Mouse (Mus musculus): ENCODE results near the gene Fermt2. TPM values are rescaled to one million over a fixed set of nuclear protein-coding genes. Genes with fewer than 3 reads are reported as not detected.

Fermt2 gene
- polyA plus RNA-seq, 1 experiment from 2014 or later = 147 TPM

DNA sequence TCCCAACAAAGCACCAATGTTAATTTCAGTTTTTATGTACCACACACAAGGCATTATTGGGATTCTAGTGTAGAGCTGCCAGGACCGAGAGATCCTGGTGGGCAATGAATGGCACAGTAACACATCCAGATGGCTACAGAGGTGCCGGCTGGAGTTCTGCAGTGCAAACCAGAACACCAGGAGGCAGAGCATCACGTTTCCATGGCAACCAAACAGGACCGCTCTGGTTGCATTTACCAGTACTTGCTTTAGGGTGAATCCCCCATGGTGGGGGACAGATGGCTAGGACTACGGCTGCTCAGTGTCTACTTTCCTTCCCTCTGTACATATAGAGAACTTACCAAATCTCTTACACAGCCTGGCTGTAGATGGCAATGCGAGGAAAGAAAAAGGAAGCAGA, 67.5 kb downstream of the Fermt2 start:
- H3K4me2 ChIP-seq (replicated peaks; ENCODE audit: low read depth, low read length) = no peak overlapping the region
- no peaks in the 10 kb centered on the region for H3K27me3 ChIP-seq (ENCODE audit: control insufficient read depth, insufficient read depth, low read length)
- peaks cover 80% of the 10 kb centered on the region for H3K36me3 ChIP-seq (ENCODE audit: control insufficient read depth, insufficient read depth, low read length)
- no peak overlapping the region for H3K4me3 ChIP-seq (ENCODE audit: low read length)
- 65% methylated on average over 6 of the region's 6 CpGs for WGBS
- H3K9me3 ChIP-seq (ENCODE audit: control insufficient read depth, low read length) = no peaks in the 10 kb centered on the region
- no peak for ATAC-seq (ENCODE audit: low FRiP score, low TSS enrichment)
- H3K27ac ChIP-seq (ENCODE audit: low read depth, low read length) = no peak overlapping the region
- H3K4me1 ChIP-seq (ENCODE audit: control insufficient read depth, insufficient read depth, low read length) = peaks cover 17% of the 10 kb centered on the region
- H3K9ac ChIP-seq (ENCODE audit: low read depth, low read length) = no peak overlapping the region

DNA sequence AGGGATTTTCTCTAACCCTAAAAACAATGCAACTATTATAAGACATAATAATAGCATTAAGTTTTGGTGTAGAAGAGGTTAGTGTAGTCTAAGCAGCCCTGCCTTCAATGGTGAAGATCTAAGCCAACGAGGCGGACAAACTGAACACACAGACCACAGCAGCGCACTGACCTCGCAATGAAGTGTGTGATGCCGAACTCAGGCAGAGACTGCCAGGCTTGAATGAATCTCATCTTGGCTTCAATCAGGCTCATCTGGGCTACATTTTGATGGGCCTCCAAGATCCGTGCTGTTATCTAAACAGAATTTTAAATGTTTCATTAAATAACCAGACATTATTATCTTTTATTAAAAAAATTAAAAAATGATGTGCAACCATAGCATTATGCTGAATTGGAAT, 68.0 kb downstream of the Fermt2 start:
- Histone ChIP-seq H3K4me1 (ENCODE audit: control insufficient read depth, insufficient read depth, low read length) (peaks cover 17% of the 10 kb centered on the region), H3K4me3 (ENCODE audit: low read length) (no peak overlapping the region), H3K9ac (ENCODE audit: low read depth, low read length) (no peak overlapping the region), H3K27me3 (ENCODE audit: control insufficient read depth, insufficient read depth, low read length) (no peaks in the 10 kb centered on the region), H3K36me3 (ENCODE audit: control insufficient read depth, insufficient read depth, low read length) (peaks cover 76% of the 10 kb centered on the region), H3K27ac (ENCODE audit: low read depth, low read length) (no peak overlapping the region), H3K4me2 (replicated peaks; ENCODE audit: low read depth, low read length) (no peak overlapping the region), H3K9me3 (ENCODE audit: control insufficient read depth, low read length) (no peaks in the 10 kb centered on the region)
- 96% methylated on average over 6 of the region's 6 CpGs for WGBS
- no peak for ATAC-seq (ENCODE audit: low FRiP score, low TSS enrichment)

DNA sequence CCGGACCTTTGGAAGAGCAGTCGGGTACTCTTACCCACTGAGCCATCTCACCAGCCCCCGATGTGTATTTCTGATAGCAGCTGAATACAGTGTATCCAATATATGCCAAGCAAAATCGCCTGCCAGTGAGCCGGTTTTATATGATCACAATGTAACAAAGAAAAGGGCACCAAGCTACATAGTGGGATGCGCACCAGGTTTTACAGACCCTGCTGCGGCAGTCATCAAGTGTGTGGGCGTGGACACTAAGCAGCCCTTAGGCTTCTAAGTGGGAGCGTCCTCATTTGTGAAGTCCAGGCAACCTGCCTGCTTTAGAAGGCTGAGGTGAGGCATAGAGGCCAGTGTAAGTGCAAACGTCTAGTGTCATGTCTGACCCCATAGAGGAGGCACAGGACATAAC, 69.4 kb downstream of the Fermt2 start:
- 91% methylated on average over 10 of the region's 10 CpGs for whole genome bisulfite sequencing
- H3K4me3 ChIP-seq (ENCODE audit: low read length) = no peak overlapping the region

DNA sequence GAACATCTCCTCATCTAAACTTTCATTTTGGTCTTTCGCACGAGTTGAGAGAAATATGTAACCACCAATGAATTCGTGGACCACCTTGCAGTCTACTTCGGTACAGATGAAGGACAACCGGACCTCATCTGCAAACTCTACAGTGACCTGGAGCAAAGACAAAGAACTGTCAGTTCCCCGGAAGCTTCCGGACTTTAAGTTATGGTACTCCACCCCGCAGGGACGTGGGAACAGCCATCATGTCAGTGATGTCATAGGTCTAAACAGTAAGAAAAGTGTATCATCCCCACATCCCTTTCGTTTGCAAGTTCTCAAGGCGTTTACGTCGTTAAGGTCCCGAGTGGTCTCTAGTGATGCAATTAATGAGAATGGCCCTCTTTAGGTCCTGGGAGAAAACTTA, 70.0 kb downstream of the Fermt2 start:
- WGBS = 96% methylated on average over 14 of the region's 14 CpGs
- Histone ChIP-seq H3K4me2 (replicated peaks; ENCODE audit: low read depth, low read length) (no peak overlapping the region), H3K27me3 (ENCODE audit: control insufficient read depth, insufficient read depth, low read length) (no peaks in the 10 kb centered on the region), H3K9me3 (ENCODE audit: control insufficient read depth, low read length) (no peaks in the 10 kb centered on the region), H3K36me3 (ENCODE audit: control insufficient read depth, insufficient read depth, low read length) (peaks cover 59% of the 10 kb centered on the region), H3K27ac (ENCODE audit: low read depth, low read length) (no peak overlapping the region), H3K4me1 (ENCODE audit: control insufficient read depth, insufficient read depth, low read length) (peaks cover 27% of the 10 kb centered on the region), H3K9ac (ENCODE audit: low read depth, low read length) (no peak overlapping the region), H3K4me3 (ENCODE audit: low read length) (no peak overlapping the region)
- no peak for ATAC-seq (ENCODE audit: low FRiP score, low TSS enrichment)

More for the DNA sequence above, 69.4 kb downstream of the Fermt2 start:
- Histone ChIP-seq H3K9ac (ENCODE audit: low read depth, low read length) (no peak overlapping the region), H3K36me3 (ENCODE audit: control insufficient read depth, insufficient read depth, low read length) (peaks cover 63% of the 10 kb centered on the region), H3K9me3 (ENCODE audit: control insufficient read depth, low read length) (no peaks in the 10 kb centered on the region), H3K27me3 (ENCODE audit: control insufficient read depth, insufficient read depth, low read length) (no peaks in the 10 kb centered on the region), H3K4me2 (replicated peaks; ENCODE audit: low read depth, low read length) (no peak overlapping the region), H3K27ac (ENCODE audit: low read depth, low read length) (no peak overlapping the region), H3K4me1 (ENCODE audit: control insufficient read depth, insufficient read depth, low read length) (peaks cover 27% of the 10 kb centered on the region)
- no peak for ATAC-seq (ENCODE audit: low FRiP score, low TSS enrichment)

DNA sequence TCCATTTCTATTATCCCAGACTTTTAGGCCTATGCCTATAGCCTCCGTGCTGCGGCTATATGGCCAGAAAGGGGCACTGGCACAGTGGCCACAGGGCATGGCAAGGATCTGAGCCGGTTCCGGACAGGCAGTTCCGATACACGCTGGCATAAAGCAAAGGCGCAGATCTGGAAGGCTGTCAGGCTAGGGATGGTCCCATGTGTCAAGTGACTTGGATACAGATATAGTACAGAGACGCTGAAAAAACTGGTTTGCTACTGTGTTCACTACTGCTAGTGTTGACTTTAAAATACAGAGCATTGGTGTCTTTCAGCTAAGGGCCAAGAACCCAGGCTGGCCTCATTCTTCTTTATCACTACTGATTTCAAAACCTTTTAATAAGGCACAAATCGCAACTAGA, 72.9 kb downstream of the Fermt2 start:
- 87% methylated on average over 9 of the region's 9 CpGs for WGBS
- Histone ChIP-seq H3K4me1 (ENCODE audit: control insufficient read depth, insufficient read depth, low read length) (peaks cover 35% of the 10 kb centered on the region), H3K4me3 (ENCODE audit: low read length) (no peak overlapping the region), H3K36me3 (ENCODE audit: control insufficient read depth, insufficient read depth, low read length) (peaks cover 36% of the 10 kb centered on the region), H3K27ac (ENCODE audit: low read depth, low read length) (no peak overlapping the region; the same call in 1 of the 2 replicates), H3K9ac (ENCODE audit: low read depth, low read length) (no peak overlapping the region), H3K27me3 (ENCODE audit: control insufficient read depth, insufficient read depth, low read length) (no peaks in the 10 kb centered on the region), H3K4me2 (replicated peaks; ENCODE audit: low read depth, low read length) (no peak overlapping the region), H3K9me3 (ENCODE audit: control insufficient read depth, low read length) (no peaks in the 10 kb centered on the region)
- ATAC-seq (ENCODE audit: low FRiP score, low TSS enrichment) = no peak

DNA sequence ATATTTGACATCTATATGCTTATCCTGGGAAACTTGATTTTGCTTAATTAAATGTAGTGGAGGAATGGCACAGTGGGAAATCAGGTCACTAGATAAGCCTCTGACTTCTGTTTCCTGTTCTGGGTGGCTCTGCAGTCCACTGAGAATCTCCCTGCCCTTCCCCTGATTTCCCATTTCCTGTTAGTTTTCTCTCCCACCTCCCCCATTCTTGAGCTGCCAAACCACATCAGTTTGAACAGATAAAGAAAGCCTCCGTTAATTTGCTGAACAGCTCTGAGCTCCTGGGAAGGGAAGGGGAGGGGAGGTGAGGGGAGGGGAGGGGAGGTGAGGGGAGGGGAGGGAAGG, 73.4 kb downstream of the Fermt2 start:
- Histone ChIP-seq H3K4me1 (ENCODE audit: control insufficient read depth, insufficient read depth, low read length) (peaks cover 37% of the 10 kb centered on the region), H3K36me3 (ENCODE audit: control insufficient read depth, insufficient read depth, low read length) (peaks cover 31% of the 10 kb centered on the region), H3K9me3 (ENCODE audit: control insufficient read depth, low read length) (no peaks in the 10 kb centered on the region), H3K9ac (ENCODE audit: low read depth, low read length) (no peak overlapping the region), H3K4me2 (replicated peaks; ENCODE audit: low read depth, low read length) (no peak overlapping the region), H3K27me3 (ENCODE audit: control insufficient read depth, insufficient read depth, low read length) (no peaks in the 10 kb centered on the region), H3K27ac (ENCODE audit: low read depth, low read length) (peak overlapping the region; percentile 80), H3K4me3 (ENCODE audit: low read length) (no peak overlapping the region)
- WGBS = 30% methylated on average over 1 of the region's 1 CpGs
- no peak for ATAC-seq (ENCODE audit: low FRiP score, low TSS enrichment)

DNA sequence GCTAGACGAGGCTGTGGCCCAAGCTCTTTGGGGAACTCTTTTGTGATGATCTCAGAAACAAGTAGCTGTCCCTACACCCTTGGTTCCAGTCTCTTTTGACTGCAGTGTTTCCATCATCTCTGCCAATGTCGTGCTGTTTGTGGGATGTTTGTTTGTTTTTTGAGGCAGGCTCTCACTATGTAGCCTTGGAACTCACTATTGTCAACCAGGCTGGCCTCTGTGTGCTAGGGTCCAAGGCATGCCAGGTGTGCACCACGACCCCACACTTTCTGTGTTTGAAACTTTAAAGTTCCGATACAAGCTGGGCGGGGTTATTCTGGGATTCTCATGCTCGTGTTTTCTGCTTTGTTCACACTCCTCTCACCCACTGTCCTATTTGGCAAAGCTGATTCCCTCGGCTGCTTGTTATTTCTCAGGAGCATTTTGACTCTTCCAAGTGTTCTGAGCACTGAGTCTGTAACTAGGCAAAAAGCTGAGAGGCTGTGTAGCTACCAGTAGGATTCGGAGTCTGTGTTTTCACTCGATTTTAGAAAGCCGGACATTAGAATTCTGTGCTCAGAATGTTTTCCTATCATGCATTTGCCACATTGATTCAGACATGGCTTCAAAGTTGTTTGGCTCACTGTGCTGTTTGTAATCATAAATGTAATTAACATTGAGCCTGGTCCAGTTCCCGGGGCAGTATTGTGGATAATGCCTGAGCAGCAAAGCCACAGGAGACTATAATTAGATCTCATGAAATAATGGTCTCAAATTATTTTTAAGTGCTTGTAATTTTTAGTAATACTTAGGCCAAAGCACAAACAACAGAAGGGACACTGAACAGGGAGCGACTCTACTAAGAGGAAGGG, 74.0 kb downstream of the Fermt2 start:
- Histone ChIP-seq H3K27me3 (ENCODE audit: control insufficient read depth, insufficient read depth, low read length) (no peaks in the 10 kb centered on the region), H3K9ac (ENCODE audit: low read depth, low read length) (no peak overlapping the region), H3K36me3 (ENCODE audit: control insufficient read depth, insufficient read depth, low read length) (peaks cover 26% of the 10 kb centered on the region), H3K9me3 (ENCODE audit: control insufficient read depth, low read length) (no peaks in the 10 kb centered on the region), H3K4me3 (ENCODE audit: low read length) (no peak overlapping the region), H3K4me1 (ENCODE audit: control insufficient read depth, insufficient read depth, low read length) (peaks cover 42% of the 10 kb centered on the region), H3K4me2 (replicated peaks; ENCODE audit: low read depth, low read length) (no peak overlapping the region), H3K27ac (ENCODE audit: low read depth, low read length) (peak overlapping the region; percentile 80)
- no peak for ATAC-seq (ENCODE audit: low FRiP score, low TSS enrichment)
- 72% methylated on average over 12 of the region's 12 CpGs for WGBS

DNA sequence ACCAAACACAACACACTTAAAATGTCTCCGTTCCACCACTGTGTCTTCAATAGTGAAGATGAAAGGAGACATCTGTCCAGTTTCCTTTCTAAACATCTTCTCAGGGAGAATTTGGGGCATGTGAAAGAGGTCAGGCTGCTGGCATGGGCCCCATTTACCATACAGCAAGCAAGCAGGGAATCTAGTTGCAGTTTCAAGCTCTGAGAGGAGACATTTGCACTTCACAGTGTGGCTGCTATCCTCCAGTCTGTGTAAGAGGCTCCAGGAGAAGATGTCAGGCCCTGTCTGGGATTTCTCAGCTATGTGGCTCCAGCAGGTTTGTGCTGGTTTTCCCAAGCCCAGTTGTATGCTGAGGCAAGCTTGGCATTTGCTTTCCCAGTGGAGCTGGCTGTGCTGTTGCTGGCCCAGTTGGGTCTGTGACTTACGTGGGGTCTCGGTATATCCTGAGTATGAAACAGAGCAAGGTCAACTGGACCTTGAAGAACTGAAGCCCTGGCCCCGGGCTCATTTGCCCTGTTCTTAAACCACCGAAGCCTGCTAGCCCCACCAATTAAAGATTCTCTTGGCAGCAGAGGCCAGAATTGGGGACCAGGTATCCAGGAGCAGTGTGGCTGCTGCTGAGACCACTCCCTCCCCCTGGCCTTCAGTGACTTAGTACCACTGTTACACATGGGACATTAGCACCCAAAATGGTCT, 76.2 kb downstream of the Fermt2 start:
- 51% methylated on average over 5 of the region's 5 CpGs for WGBS
- Histone ChIP-seq H3K36me3 (ENCODE audit: control insufficient read depth, insufficient read depth, low read length) (peaks cover 11% of the 10 kb centered on the region), H3K9me3 (ENCODE audit: control insufficient read depth, low read length) (no peaks in the 10 kb centered on the region), H3K9ac (ENCODE audit: low read depth, low read length) (no peak overlapping the region), H3K4me3 (ENCODE audit: low read length) (no peak overlapping the region), H3K27ac (ENCODE audit: low read depth, low read length) (peak overlapping the region; percentile 88), H3K4me2 (replicated peaks; ENCODE audit: low read depth, low read length) (no peak overlapping the region), H3K4me1 (ENCODE audit: control insufficient read depth, insufficient read depth, low read length) (peaks cover 42% of the 10 kb centered on the region), H3K27me3 (ENCODE audit: control insufficient read depth, insufficient read depth, low read length) (no peaks in the 10 kb centered on the region)
- 0 out of 2 replicates have a peak, but pooled peaks have one; percentile 7 for ATAC-seq (ENCODE audit: low FRiP score, low TSS enrichment)

DNA sequence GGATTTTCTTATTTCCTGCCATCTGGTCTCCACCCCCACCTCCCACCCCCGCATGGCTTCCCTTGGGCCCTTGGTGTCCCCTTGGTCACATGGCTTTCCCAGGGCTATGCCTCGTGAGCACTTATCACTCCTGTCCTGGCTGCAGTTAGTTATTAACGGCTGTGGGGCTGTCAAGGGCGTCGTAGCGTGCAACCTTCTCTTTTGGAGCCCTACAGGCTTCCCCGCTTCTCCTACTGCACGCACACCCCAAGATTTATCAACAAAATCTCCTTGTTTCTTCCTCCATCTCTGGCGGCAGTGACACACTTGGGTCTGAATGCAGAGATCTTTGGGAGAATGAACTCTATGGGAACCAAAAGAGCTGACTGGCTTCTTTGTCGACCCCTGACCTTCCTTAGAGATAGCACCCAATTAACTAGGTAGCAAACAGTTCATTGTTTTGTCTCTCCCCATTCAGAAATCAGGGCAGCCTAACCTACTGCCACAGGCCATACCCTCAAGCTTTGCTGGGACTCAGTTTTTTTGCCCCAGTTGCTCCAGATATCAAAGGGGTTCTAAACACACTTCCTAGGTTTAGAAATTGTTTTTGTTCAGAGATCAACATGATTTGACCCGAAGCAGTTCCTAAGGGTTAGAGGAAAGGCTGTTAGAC, 76.9 kb downstream of the Fermt2 start:
- H3K36me3 ChIP-seq (ENCODE audit: control insufficient read depth, insufficient read depth, low read length) = peaks cover 5% of the 10 kb centered on the region
- WGBS = 6% methylated on average over 11 of the region's 11 CpGs
- no peak overlapping the region for H3K4me2 ChIP-seq (replicated peaks; ENCODE audit: low read depth, low read length)
- peak overlapping the region; percentile 88 for H3K27ac ChIP-seq (ENCODE audit: low read depth, low read length)
- H3K4me3 ChIP-seq (ENCODE audit: low read length) = no peak overlapping the region
- no peak overlapping the region for H3K9ac ChIP-seq (ENCODE audit: low read depth, low read length)
- peaks cover 42% of the 10 kb centered on the region for H3K4me1 ChIP-seq (ENCODE audit: control insufficient read depth, insufficient read depth, low read length)
- H3K27me3 ChIP-seq (ENCODE audit: control insufficient read depth, insufficient read depth, low read length) = no peaks in the 10 kb centered on the region
- ATAC-seq (ENCODE audit: low FRiP score, low TSS enrichment) = peak; percentile 76
- H3K9me3 ChIP-seq (ENCODE audit: control insufficient read depth, low read length) = no peaks in the 10 kb centered on the region
